Mouse (Mus musculus): Measurements from ENCODE around the gene Atg7.

Atg7 gene

DNA sequence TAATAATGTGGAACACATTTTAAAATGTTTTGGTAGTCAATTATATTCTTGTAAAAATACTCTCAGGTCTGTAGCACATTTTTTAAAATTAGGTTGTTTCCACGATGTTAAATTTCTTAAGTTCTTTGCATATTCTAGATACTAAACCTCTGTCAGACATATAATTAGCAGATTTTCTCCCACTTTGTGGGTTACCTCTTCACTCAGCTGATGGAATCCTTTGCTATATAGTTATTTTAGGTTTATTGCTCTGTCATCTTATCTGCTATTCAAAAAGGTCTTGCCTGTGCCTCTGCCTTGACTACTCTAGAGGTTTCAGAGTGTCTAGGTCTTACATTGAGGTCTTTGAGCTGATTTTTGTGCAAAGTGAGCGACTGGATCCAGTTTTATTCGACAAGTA, 106.0 kb downstream of the Atg7 start:
- POLR2A ChIA-PET = no interaction called here

DNA sequence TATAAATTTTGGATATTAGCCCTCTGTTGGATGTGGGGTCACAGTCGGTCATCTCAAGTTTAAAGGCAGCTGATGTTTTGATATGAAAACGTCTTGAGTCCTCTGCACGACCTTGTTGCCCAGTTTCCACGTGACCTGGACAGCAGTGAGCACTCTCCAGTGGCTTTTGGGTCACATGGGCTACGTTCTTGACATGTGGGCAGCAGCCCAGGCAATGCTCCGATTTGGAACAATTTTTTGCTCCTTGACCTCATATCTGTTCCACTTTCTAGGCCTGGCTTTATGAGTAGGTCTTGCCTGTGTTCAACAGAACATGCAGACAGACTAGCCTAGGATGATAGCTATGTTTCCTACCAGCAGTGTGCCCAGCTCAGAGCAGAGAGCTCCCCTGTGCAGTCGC, 115.9 kb downstream of the Atg7 start:
- POLR2A ChIA-PET = interaction anchor here in 2 of 4 experiments (0.7 to 2.2 kb wide), 2 partner anchors 8 to 57 kb away, joined by 3 to 12 read pairs; no protein-coding TSS in a partner anchor
- CTCF ChIA-PET = no interaction called here

More for the DNA sequence above, 106.0 kb downstream of the Atg7 start:
- CTCF ChIA-PET = no interaction called here

DNA sequence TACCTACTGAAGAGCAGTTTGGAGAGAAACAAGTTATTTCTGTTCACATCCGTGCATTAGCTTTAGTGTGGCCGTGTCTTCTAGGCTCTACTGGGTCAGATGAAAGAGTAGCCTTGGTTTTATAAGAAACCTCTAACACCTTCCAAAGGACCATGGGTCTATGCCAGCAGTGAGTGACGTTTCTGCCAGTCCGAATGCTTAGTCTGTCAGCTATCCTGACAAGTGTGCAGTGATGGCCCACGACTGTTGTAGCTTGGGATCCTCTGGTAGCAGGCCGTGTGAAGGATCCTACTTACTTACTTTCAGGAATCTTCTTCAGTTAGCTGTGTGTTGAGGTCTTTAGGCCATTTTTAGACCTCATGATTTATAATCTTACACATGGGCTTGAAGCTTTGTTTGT, 123.4 kb downstream of the Atg7 start:
- ChIA-PET CTCF (interaction anchor here in 1 of 4 experiments (0.6 kb wide), 1 partner anchor 600 kb away, joined by 3 read pairs; no protein-coding TSS in a partner anchor), POLR2A (interaction anchor here in 2 of 4 experiments (0.5 to 2.5 kb wide), 2 partner anchors 8 to 371 kb away, joined by 3 to 12 read pairs; no protein-coding TSS in a partner anchor)

DNA sequence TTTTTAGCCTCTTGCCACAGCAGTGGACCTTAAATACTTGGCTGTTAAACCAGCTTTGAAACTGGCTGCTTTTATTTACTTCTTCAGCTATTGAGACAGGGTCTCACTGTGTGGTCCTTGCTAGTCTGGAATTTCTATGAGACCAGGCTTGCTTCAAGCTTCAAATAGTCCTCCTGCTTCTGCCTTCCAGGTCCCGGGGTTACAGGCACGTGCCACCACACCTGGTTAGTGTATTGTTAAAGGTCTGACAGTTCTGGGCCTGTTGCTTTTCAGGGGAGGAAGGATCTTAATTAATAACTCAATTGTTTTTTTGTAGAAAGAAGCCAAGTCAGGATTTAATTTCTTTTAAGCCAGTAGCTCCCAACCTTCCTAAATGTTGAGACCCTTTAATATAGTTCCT, 124.8 kb downstream of the Atg7 start:
- POLR2A ChIA-PET = interaction anchor here in 3 of 4 experiments (0.5 to 2.5 kb wide), 4 partner anchors 9 to 116 kb away, joined by 3 to 12 read pairs (median 6); no protein-coding TSS in a partner anchor

DNA sequence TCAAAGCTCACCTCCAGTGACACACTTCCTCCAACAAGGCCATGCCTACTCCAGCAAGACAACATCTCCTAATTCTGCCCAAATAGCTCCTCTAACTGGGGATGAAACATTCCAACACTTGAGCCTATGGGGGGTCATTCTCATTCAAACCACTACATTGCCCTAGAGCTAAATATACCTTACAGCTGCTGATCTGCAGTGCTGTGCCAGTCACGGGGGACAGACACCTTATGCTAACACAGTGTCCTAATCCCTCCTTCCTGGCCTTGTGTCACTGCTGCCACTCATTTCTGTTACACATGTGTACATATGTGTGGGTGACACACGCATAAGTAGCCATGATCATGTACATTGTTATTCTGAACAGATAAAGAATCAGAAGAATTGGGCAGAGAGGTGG, 127.4 kb downstream of the Atg7 start:
- CTCF ChIA-PET = interaction anchor here in 1 of 4 experiments (0.6 kb wide), 1 partner anchor 124 kb away, joined by 6 read pairs; no protein-coding TSS in a partner anchor
- POLR2A ChIA-PET = interaction anchor here in 2 of 4 experiments (0.6 to 1.1 kb wide), 3 partner anchors 11 to 149 kb away, joined by 3 read pairs; no protein-coding TSS in a partner anchor

More for the DNA sequence above, 124.8 kb downstream of the Atg7 start:
- CTCF ChIA-PET = no interaction called here

DNA sequence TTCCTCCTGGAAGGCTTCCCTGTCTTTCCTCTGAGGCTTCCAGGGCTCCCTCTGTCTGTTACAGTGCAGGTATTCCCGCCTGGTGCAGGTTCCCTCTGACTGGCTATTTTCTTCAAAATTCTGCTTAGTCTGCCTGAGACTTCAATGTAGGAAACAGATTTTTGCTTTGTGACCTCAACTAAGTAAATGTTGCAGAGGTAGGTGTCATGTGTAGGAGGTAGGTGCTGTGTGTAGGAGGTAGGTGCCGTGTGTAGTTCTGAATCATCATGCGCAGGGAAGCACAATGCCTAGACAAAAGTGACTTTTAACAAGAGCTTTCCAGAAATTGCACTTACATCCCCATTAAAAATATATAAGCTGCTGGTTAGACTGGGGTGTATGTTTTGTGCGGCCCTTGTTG, 128.6 kb downstream of the Atg7 start:
- CTCF ChIA-PET = interaction anchor here in 1 of 4 experiments (0.6 kb wide), 1 partner anchor 14 kb away, joined by 3 read pairs; no protein-coding TSS in a partner anchor
- POLR2A ChIA-PET = interaction anchor here in 1 of 4 experiments (1.1 kb wide), 1 partner anchor 9 kb away, joined by 3 read pairs; no protein-coding TSS in a partner anchor

DNA sequence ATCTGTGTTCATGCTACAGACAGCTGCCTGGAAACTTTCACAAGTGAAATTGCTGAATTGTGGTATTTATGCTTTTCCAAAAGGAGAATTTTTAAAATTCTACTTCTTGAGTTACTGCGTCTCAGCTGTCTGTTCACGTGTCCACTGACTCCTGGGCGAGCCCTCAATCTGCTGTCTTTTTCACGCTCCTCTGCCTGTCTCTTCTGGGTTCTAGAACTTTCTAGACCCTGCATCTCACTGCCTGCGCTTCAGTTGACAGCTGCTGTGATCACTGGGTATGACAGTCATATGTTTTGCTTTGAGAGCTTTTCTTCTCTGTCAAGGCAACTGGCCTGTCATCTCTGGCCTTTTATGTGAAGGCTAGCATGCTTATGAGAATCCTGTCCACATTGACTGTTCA, 132.3 kb downstream of the Atg7 start:
- POLR2A ChIA-PET = no interaction called here
- CTCF ChIA-PET = no interaction called here

DNA sequence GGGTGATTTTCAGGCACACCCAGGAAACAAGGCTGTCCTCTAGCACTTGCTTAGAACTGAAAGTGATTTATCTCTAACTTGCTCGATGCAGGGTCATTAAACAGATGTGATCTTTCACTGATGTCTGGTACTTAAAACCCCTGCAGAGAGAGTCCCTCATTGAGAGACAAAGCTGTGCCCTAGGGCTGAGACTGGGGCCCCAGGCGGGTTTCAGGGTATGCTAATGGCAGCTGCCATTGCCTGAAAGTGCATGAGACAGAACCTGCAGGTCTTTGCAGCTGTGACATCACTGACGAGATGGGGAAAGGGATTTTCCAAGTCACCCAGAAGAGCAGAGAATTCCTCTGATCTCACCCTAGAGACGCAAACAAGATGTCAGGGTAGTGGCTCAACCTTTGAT, 135.0 kb downstream of the Atg7 start:
- POLR2A ChIA-PET = interaction anchor here in 3 of 4 experiments (0.5 to 0.9 kb wide), 4 partner anchors 51 to 167 kb away, joined by 3 to 6 read pairs (median 3); no protein-coding TSS in a partner anchor
- CTCF ChIA-PET = interaction anchor here in 1 of 4 experiments (1.0 to 1.3 kb wide), 3 partner anchors 38 to 150 kb away, joined by 3 to 4 read pairs (median 3); no protein-coding TSS in a partner anchor

DNA sequence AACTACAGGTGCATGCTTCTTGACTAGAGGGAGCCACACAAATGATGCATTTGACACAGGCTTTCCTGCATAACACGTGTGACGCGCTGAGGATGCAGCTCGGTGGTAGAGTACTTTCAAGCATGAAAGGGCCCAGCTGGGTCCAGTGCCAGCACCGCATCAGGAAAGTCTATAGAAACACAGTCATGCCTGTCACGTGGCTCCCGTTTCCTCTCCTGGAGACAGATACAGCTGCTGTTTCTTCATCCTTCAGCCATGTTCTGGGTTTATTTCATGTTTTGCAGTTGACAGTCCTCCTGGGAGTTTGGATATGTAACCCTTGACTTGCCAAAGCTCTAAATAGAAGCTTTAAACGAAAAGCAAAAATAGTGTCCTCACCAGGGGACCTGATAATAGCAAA, 135.8 kb downstream of the Atg7 start:
- POLR2A ChIA-PET = interaction anchor here in 1 of 4 experiments (0.6 kb wide), 1 partner anchor 451 kb away, joined by 5 read pairs; no protein-coding TSS in a partner anchor
- CTCF ChIA-PET = interaction anchor here in 1 of 4 experiments (1.0 kb wide), 1 partner anchor 55 kb away, joined by 3 read pairs; no protein-coding TSS in a partner anchor

DNA sequence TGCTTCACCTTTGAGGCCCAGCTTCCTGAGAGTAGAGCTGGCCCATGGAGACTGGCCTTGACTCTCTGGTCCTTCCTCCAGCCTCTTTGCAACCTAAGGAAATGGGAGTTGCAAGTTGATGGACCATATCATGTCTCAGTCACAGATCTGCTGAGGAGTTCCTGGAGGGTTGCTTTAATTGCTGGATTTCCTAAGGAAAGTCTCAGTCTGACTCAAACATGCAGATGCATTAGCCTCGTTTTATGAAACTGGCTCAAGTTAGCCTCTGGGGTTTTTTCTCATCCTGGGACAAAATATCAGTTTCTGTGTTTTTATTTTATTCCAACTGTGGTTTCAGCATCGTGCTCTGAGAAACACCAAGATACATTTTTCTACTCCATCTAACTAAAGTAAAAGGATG, 137.7 kb downstream of the Atg7 start:
- CTCF ChIA-PET = no interaction called here
- POLR2A ChIA-PET = interaction anchor here in 1 of 4 experiments (1.4 kb wide), 1 partner anchor 10 kb away, joined by 3 read pairs; no protein-coding TSS in a partner anchor

DNA sequence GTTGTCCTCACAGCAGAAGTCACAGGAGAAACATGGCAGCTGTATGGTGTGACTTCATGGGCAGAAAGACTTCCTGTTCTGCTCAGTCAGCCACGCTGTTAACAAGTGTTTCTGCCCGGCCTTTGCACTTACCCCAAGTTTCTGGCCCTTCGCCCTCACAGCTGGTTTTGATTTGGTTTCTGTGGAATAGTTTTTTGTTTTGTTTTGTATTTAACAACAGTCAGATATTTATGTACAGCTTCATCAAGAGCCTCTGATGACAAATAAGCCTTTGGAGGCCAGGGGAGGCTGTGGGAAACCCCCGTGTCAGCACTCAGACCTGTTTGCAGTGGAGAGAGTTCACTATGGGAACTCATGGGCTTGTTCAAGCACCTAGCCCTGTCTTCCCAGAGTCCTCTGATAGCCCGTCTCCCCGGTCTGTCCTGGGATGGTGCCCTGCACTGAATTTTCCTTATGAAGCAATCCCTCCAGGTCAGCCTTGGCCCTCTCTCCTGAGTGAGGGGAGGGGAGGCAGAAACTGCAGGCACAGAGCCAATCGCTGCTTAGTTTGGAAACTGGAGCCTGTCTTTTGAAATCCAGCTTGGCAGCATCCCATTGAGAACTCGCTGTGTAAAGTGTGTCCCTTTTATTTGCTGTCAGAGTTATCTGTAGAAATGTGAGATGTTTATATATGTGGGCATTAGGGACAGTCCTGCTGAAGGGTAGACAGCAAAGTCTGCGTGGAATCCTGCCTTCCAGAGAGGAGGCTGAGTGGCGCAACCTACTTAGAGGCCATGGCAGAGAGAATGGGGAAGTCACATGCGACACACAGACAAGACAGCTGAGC, 138.7 kb downstream of the Atg7 start:
- CTCF ChIA-PET = no interaction called here
- POLR2A ChIA-PET = interaction anchor here in 1 of 4 experiments (1.4 kb wide), 1 partner anchor 11 kb away, joined by 3 read pairs; no protein-coding TSS in a partner anchor

DNA sequence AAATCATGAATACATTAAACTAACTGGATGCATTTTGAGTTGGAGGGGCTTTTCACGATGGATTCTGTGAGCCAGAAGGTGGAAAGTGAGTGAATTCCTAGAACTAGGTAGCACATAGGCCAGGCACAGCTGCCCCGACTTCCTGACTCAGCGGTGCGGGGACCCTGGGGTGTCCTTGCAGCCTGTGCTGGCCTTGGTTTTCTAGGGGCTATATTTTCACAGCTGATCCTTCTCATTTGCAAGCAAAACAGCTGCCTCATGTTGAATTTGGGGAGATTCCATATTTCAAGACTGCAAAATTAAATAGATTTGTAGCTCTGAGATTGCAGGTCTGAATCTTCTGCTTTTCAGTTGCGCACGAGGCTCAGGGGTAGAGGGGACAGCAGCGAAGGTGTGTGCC, 139.6 kb downstream of the Atg7 start:
- CTCF ChIA-PET = no interaction called here

DNA sequence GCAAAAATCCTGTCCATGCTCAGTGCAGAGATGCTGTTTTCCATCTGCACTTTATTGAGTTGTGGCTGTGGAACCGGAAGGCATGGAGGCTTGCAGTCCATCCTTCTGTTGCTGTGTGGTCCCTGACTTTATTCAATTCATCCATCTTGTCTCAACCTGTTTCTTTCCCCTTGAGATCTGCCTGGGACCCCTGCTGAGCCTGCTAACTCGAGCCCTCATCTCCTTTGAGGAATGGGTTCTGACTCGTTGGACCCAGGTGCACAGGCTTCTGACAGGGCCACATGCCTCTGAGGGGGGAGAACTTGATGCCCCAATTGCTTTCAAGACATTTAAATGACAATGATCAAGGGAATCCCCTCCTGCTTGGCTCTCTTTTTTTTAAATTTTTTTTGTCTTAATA, 143.6 kb downstream of the Atg7 start:
- POLR2A ChIA-PET = no interaction called here
- CTCF ChIA-PET = no interaction called here

More for the DNA sequence above, 139.6 kb downstream of the Atg7 start:
- POLR2A ChIA-PET = interaction anchor here in 2 of 4 experiments (0.6 to 1.1 kb wide), 3 partner anchors 12 to 967 kb away, joined by 3 to 4 read pairs (median 3); no protein-coding TSS in a partner anchor

DNA sequence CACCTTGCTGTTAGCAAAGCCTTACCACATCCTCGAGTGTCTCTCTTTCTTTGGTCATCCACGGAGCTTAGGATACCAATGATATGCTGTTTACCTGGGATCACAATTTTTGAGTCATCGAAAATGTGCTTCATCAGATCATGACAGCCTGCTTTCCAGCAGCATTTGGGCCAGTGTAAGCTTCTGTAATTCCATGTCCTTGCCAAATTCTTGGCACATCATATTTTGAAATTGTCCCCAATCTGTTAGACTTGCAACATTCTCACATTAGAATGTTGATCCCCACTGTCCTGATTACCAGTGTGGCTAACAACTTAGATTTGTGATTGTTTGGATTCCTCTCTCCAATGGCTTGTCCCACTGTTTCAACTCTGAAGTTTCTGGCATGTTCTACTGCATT, 144.7 kb downstream of the Atg7 start:
- CTCF ChIA-PET = no interaction called here

DNA sequence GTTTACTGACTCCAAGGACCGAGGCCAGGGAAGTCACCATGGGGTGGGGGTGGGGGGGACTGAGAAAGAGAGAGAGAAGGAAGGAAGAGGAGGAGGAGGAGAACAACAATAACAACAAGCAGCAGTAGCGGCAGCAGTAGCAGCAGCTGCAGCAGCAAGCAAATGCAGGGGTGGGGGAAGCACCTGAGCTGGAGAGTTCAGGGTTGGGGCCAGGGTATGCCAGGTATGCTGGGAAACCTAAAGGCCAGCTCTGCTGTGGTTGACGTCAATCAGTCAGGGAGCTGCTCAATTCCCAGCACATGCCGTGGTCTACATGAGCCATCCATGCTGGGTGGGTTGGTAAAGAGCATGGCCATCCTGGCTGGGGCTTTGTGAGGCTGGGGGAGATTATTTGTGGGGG, 145.8 kb downstream of the Atg7 start:
- POLR2A ChIA-PET = interaction anchor here in 1 of 4 experiments (0.5 kb wide), 1 partner anchor 867 kb away, joined by 3 read pairs; no protein-coding TSS in a partner anchor
- CTCF ChIA-PET = interaction anchor here in 1 of 4 experiments (0.5 kb wide), 1 partner anchor 71 kb away, joined by 28 read pairs; no protein-coding TSS in a partner anchor

More for the DNA sequence above, 144.7 kb downstream of the Atg7 start:
- POLR2A ChIA-PET = no interaction called here

DNA sequence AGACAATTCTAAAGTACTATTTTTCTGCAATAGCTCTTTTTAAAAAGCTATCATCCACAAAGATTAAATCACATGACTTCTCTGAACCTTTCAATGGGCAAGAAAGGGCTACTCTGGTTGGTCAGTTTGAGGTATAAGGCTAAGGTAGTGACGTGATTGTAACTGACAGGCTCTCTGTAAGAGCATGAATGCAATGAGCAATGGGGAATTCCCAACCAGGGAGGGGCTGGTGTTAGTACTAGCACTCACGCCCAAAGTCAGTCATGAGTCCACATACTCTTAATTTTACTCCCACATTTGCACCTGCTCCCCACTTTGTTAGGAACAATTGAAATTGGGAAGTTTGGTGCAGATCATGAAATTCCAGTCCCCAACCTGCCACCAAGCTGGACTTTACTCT, 147.2 kb downstream of the Atg7 start:
- ChIA-PET CTCF (no interaction called here), POLR2A (no interaction called here)

DNA sequence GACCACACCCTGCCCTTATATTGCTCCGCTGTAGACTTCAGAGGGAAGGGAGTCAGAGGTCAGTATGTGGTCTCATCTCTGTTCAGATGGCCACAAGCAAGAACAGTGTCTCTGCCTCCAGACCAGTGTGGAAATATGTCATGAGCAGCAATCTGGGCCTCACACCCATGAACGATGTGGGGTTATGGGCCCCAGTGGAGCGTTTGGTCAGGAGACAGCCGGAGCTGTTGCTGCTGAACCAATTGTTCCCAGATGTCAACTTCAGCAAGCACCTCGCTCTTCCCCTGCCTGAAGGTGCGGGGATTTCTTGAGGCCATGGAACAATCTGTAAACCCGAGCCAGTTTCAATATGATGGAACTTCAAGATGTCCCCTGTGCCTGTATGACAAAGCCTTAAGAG, 148.0 kb downstream of the Atg7 start:
- ChIA-PET POLR2A (no interaction called here), CTCF (no interaction called here)

DNA sequence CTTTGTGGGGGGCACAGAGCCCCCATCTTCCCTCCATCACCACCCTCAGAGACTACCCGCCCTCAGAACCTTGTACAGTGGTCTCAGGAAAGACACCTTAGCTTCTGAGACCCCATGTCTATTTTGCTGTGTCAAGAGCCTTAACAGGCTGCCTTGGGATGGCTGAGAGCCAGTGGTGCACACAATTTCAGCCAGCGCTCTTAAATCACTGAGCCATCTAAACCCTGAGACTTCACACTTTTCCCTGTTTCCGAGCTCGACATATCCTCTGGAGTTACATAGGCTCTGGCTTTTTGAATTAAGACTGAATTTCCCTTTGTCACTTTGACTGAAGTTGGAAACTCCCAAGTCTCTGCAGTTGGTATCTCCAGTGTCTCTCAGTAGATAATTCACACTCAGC, 148.9 kb downstream of the Atg7 start:
- POLR2A ChIA-PET = interaction anchor here in 1 of 4 experiments (0.5 kb wide), 1 partner anchor 18 kb away, joined by 3 read pairs; no protein-coding TSS in a partner anchor
- CTCF ChIA-PET = interaction anchor here in 1 of 4 experiments (0.5 kb wide), 1 partner anchor 881 kb away, joined by 3 read pairs; no protein-coding TSS in a partner anchor

DNA sequence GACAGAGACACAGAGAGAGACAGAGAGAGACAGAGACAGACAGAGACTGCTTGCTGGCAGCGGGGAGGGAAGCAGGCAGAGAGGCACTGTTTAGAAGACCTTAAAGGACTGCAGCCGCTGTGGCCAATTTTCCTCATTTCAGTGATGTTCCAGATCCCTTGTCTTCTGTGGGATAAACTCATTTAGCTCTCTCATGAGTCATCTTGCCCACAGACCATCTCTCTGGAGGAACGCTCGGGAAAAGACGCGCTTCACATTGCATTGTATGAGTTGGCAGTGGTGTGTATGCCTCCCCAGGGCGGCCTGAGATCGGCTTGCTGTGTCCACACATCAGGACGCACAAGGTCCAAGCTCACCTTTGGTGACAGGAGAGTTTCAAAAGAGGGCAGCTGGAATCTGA, 151.8 kb downstream of the Atg7 start:
- ChIA-PET CTCF (interaction anchor here in 2 of 4 experiments (0.6 to 1.7 kb wide), 2 partner anchors 24 to 134 kb away, joined by 3 to 4 read pairs; no protein-coding TSS in a partner anchor), POLR2A (no interaction called here)
